1 mouse cellular context compared by ENCODE assay signal in the genomic region with DNA sequence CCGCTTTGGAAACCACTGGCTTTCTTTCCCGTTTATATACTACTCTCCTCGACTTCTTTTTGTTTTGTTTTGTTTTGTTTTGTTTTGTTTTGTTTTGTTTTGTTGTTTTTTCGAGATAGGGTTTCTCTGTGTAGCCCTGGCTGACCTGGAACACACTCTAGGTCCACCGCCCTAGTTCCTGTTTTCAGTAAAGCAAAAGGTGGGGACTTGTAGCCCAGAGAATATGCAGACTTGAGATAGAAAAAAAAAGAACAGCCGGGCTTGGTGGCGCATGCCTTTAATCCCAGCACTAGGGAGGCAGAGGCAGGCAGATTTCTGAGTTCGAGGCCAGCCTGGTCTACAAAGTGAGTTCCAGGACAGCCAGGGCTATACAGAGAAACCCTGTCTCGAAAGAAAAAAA.
TF ChIP-seq lines count a peak whose summit lies in the region.

No protein-coding gene starts in this region.

TF ChIP-seq in MEL, 35 proteins besides CTCF, POLR2A, EP300 and RAD21 (continued from another document):
- TF ChIP-seq MYC (IDR thresholded peaks at IDR 0.05; ENCODE audit: low read depth, low read length) (0 out of 2 replicates have a peak, but pooled peaks have one; percentile 5), ZNF384 (IDR thresholded peaks at IDR 0.05; ENCODE audit: low read depth, low read length) (peak; percentile 86), TBP (IDR thresholded peaks at IDR 0.05; ENCODE audit: low read depth, low read length) (peak; percentile 97)
